Mouse (Mus musculus): ENCODE measurements around the gene Bet1l. TPM values are rescaled to one million over a fixed set of nuclear protein-coding genes. Genes with fewer than 3 reads are reported as not detected.

Gene Bet1l
- polyA plus RNA-seq, 1 experiment from 2014 or later, result 30.3 TPM

DNA sequence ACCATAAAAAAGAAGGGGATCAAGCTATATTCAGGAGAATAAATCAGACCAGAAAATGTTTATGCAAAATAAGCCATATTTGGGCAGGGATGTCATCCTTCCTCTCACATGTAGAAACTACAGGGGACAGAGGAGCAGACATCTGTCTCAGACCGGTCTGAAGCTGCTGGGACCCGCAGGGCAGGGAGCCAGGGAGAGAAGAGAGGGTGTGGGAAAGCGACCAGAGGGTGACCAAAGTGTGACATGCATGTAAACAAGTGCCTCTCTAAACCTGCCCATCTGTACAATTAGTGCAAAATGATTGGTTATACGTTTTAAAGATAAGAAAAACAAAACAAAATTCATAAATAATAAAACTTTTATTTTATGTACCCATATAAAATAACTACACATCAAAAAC lies 37.2 kb downstream of the Bet1l start:
- Histone ChIP-seq H3K4me3 (no peak overlapping the region), H3K4me2 (replicated peaks) (no peak overlapping the region)

DNA sequence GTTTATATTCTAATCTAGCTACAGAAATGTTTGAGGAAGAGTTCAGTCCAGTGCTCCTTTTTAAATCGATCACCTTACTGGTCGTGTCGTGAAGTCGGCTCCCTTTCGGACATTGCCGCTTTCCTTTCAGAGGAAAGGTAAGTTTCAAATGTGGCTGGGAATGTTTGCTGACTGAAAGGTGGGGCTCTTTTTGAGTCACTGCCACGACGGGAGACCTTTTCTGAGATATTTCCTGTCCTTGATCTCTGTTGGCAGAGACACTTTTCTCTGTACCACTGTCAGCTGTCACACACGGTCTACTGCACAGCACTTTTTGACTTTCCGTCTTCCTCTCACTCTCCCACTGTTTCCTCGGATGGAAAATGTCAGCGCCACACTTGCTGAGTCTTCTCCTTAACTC lies 44.5 kb downstream of the Bet1l start:
- ATAC-seq (ENCODE audit: low FRiP score, low read depth), result no peak
- Histone ChIP-seq H3K4me2 (replicated peaks) (no peak overlapping the region), H3K27me3 (replicated peaks) (no peaks in the 10 kb centered on the region), H3K4me1 (no peaks in the 10 kb centered on the region), H3K27ac (no peak overlapping the region), H3K4me3 (no peak overlapping the region), H3K9ac (no peak overlapping the region), H3K9me3 (no peaks in the 10 kb centered on the region), H3K36me3 (peaks cover 26% of the 10 kb centered on the region; the same call in 1 of the 2 replicates)
- WGBS, result 96% methylated on average over 12 of the region's 12 CpGs

More for the DNA sequence above, 37.2 kb downstream of the Bet1l start:
- Histone ChIP-seq H3K36me3 (no peaks in the 10 kb centered on the region), H3K9ac (no peak overlapping the region), H3K27me3 (replicated peaks) (no peaks in the 10 kb centered on the region), H3K9me3 (no peaks in the 10 kb centered on the region), H3K27ac (no peak overlapping the region), H3K4me1 (no peaks in the 10 kb centered on the region)
- no peak for ATAC-seq (ENCODE audit: low FRiP score, low read depth)
- 67% methylated on average over 4 of the region's 4 CpGs for WGBS

DNA sequence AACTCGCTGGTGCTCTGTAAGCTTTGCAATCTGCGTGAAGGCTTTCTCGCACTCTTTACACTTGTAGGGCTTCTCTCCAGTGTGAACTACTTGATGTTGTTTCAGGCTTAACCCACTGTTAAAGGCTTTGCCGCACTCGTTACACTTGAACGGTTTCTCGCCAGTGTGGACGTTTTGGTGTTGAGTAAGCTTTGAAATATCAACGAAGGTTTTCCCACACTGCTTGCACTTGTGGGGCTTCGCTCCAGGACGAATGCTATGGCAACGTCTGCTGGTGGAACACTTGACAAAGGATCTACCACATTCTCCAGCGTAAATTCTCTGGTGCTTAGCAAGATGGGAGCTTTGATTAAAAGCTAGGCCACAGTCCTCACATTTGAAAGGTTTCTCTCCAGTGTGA lies 45.7 kb downstream of the Bet1l start:
- no peak for ATAC-seq (ENCODE audit: low FRiP score, low read depth)

DNA sequence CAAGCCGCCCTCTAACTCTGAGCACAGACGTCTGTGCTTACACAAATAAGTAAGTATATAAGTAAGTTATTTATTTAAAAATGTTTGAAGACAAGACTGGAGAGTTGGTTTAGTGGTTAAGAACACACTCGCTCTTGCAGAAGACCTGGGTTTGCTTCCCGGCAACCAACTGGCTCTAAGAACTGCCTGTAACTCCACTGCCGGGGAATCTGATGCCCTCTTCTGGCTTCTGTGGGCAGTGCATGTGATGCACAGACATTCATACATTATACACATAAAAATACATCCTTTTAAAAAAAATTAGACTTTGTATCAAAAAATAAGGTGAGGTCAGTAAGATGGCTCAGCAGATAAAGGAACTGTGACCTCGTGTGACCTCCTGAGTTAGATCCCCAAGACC lies 46.9 kb downstream of the Bet1l start:
- no peak overlapping the region for H3K9ac ChIP-seq
- no peaks in the 10 kb centered on the region for H3K9me3 ChIP-seq
- H3K4me2 ChIP-seq (replicated peaks), result no peak overlapping the region
- H3K4me3 ChIP-seq, result no peak overlapping the region
- no peak overlapping the region for H3K27ac ChIP-seq
- H3K36me3 ChIP-seq, result peaks cover 26% of the 10 kb centered on the region; the same call in 1 of the 2 replicates
- WGBS, result 90% methylated on average over 6 of the region's 6 CpGs
- H3K27me3 ChIP-seq (replicated peaks), result no peaks in the 10 kb centered on the region
- no peaks in the 10 kb centered on the region for H3K4me1 ChIP-seq
- ATAC-seq (ENCODE audit: low FRiP score, low read depth), result no peak

More for the DNA sequence above, 45.7 kb downstream of the Bet1l start:
- no peak overlapping the region for H3K27ac ChIP-seq
- no peaks in the 10 kb centered on the region for H3K27me3 ChIP-seq (replicated peaks)
- H3K4me2 ChIP-seq (replicated peaks), result no peak overlapping the region
- H3K4me1 ChIP-seq, result no peaks in the 10 kb centered on the region
- H3K4me3 ChIP-seq, result no peak overlapping the region
- H3K9ac ChIP-seq, result no peak overlapping the region
- H3K36me3 ChIP-seq, result peaks cover 26% of the 10 kb centered on the region; the same call in 1 of the 2 replicates
- H3K9me3 ChIP-seq, result no peaks in the 10 kb centered on the region
- WGBS, result 87% methylated on average over 13 of the region's 13 CpGs

DNA sequence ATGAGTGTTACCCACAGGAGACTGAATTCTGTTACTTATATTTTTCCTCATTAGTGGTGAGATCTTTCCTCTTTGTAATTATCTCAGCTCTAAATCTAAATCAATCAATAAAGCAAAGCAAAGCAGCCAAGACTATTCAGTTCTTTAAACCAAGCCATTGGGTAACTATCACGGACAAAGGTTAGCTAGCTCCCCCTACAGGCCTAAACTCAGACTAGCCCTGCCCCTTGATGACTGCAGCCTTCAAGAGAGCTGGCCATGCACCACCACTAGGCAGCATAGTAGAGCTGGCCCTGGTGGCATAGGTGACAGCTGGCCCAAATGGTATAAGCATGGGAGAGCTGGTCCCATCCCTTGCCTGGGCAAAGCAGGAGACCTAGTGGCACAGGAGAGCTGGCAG lies 51.7 kb downstream of the Bet1l start:
- 8% methylated on average over 1 of the region's 1 CpGs for WGBS
- H3K4me1 ChIP-seq, result no peaks in the 10 kb centered on the region
- no peak overlapping the region for H3K9ac ChIP-seq
- H3K9me3 ChIP-seq, result no peaks in the 10 kb centered on the region
- H3K4me3 ChIP-seq, result no peak overlapping the region
- H3K36me3 ChIP-seq, result peaks cover 5% of the 10 kb centered on the region; the same call in 1 of the 2 replicates
- no peak for ATAC-seq (ENCODE audit: low FRiP score, low read depth)
- no peak overlapping the region for H3K4me2 ChIP-seq (replicated peaks)
- H3K27ac ChIP-seq, result no peak overlapping the region
- no peaks in the 10 kb centered on the region for H3K27me3 ChIP-seq (replicated peaks)

Other genes with a start within 250 kb of the Bet1l start
- gene Olfr61, start 228.6 kb downstream of the Bet1l start, polyA plus RNA-seq (2016; fragmentation: Nextera tagmentation; extraction: Ambion mirVana), result not detected in 2 replicates
- not detected in 2 replicates for gene Olfr53, start 211.1 kb downstream of the Bet1l start, polyA plus RNA-seq (2016; fragmentation: Nextera tagmentation; extraction: Ambion mirVana)
- not detected in 2 replicates for gene Olfr539, start 197.6 kb downstream of the Bet1l start, polyA plus RNA-seq (2016; fragmentation: Nextera tagmentation; extraction: Ambion mirVana)
- not detected in 2 replicates for gene Olfr45, start 175.6 kb downstream of the Bet1l start, polyA plus RNA-seq (2016; fragmentation: Nextera tagmentation; extraction: Ambion mirVana)
- gene Olfr541, start 160.3 kb downstream of the Bet1l start, polyA plus RNA-seq (2016; fragmentation: Nextera tagmentation; extraction: Ambion mirVana), result not detected in 2 replicates
- not detected in 2 replicates for gene Cyp2e1, start 93.8 kb downstream of the Bet1l start, polyA plus RNA-seq (2016; fragmentation: Nextera tagmentation; extraction: Ambion mirVana)
- 0.23 and 0.30 TPM in 2 replicates for gene Syce1, start 69.7 kb downstream of the Bet1l start, polyA plus RNA-seq (2016; fragmentation: Nextera tagmentation; extraction: Ambion mirVana)
- 13.2 and 15.3 TPM in 2 replicates for gene Zfp941, start 35.4 kb downstream of the Bet1l start, polyA plus RNA-seq (2016; fragmentation: Nextera tagmentation; extraction: Ambion mirVana)
- gene Urah, start 22.6 kb downstream of the Bet1l start, polyA plus RNA-seq (2016; fragmentation: Nextera tagmentation; extraction: Ambion mirVana), result not detected in 2 replicates
- not detected in 2 replicates for gene Scgb1c1, start 12.0 kb downstream of the Bet1l start, polyA plus RNA-seq (2016; fragmentation: Nextera tagmentation; extraction: Ambion mirVana)
- gene Odf3, start 9.8 kb downstream of the Bet1l start, polyA plus RNA-seq (2016; fragmentation: Nextera tagmentation; extraction: Ambion mirVana), result not detected in 2 replicates
- gene Gm45785, start 1.2 kb downstream of the Bet1l start, polyA plus RNA-seq (2016; fragmentation: Nextera tagmentation; extraction: Ambion mirVana), result not detected in 2 replicates
- gene Ric8a, start 620 bp downstream of the Bet1l start, polyA plus RNA-seq (2016; fragmentation: Nextera tagmentation; extraction: Ambion mirVana), result 89.1 and 94.8 TPM in 2 replicates
- gene Psmd13, start 24.4 kb upstream of the Bet1l start, polyA plus RNA-seq (2016; fragmentation: Nextera tagmentation; extraction: Ambion mirVana), result 293 and 317 TPM in 2 replicates
- gene Sirt3, start 24.7 kb upstream of the Bet1l start, polyA plus RNA-seq (2016; fragmentation: Nextera tagmentation; extraction: Ambion mirVana), result 32.4 and 33.1 TPM in 2 replicates
- gene Cox8b, start 42.9 kb upstream of the Bet1l start, polyA plus RNA-seq (2016; fragmentation: Nextera tagmentation; extraction: Ambion mirVana), result 1.9 and 2.2 TPM in 2 replicates
- 0.08 TPM in 1 of 2 replicates, not detected in the other for gene Nlrp6, start 63.3 kb upstream of the Bet1l start, polyA plus RNA-seq (2016; fragmentation: Nextera tagmentation; extraction: Ambion mirVana)
- gene Pgghg, start 83.8 kb upstream of the Bet1l start, polyA plus RNA-seq (2016; fragmentation: Nextera tagmentation; extraction: Ambion mirVana), result 11.2 and 12.2 TPM in 2 replicates
- 1.2 and 1.6 TPM in 2 replicates for gene Ifitm5, start 92.7 kb upstream of the Bet1l start, polyA plus RNA-seq (2016; fragmentation: Nextera tagmentation; extraction: Ambion mirVana)
- gene Gm45717, start 98.4 kb upstream of the Bet1l start, polyA plus RNA-seq (2016; fragmentation: Nextera tagmentation; extraction: Ambion mirVana), result 0.55 TPM in 1 of 2 replicates, not detected in the other
- gene Ifitm2, start 98.4 kb upstream of the Bet1l start, polyA plus RNA-seq (2016; fragmentation: Nextera tagmentation; extraction: Ambion mirVana), result 314 and 316 TPM in 2 replicates
- 10.1 and 13.6 TPM in 2 replicates for gene Ifitm1, start 109.6 kb upstream of the Bet1l start, polyA plus RNA-seq (2016; fragmentation: Nextera tagmentation; extraction: Ambion mirVana)
- gene Ifitm3, start 153.2 kb upstream of the Bet1l start, polyA plus RNA-seq (2016; fragmentation: Nextera tagmentation; extraction: Ambion mirVana), result 23.9 and 29.2 TPM in 2 replicates
- gene Ifitm6, start 160.3 kb upstream of the Bet1l start, polyA plus RNA-seq (2016; fragmentation: Nextera tagmentation; extraction: Ambion mirVana), result 0.42 and 0.54 TPM in 2 replicates
- not detected in 2 replicates for gene Gm17387, start 171.6 kb upstream of the Bet1l start, polyA plus RNA-seq (2016; fragmentation: Nextera tagmentation; extraction: Ambion mirVana)
- gene B4galnt4, start 203.5 kb upstream of the Bet1l start, polyA plus RNA-seq (2016; fragmentation: Nextera tagmentation; extraction: Ambion mirVana), result 40.8 and 41.5 TPM in 2 replicates
- 1.6 and 3.1 TPM in 2 replicates for gene Pkp3, start 220.6 kb upstream of the Bet1l start, polyA plus RNA-seq (2016; fragmentation: Nextera tagmentation; extraction: Ambion mirVana)
- gene Sigirr, start 243.0 kb upstream of the Bet1l start, polyA plus RNA-seq (2016; fragmentation: Nextera tagmentation; extraction: Ambion mirVana), result 1.6 and 2.3 TPM in 2 replicates